Mouse (Mus musculus) MEL (cell line): ENCODE results near the gene Slc23a2. TPM values are rescaled to one million over a fixed set of nuclear protein-coding genes. Genes with fewer than 3 reads are reported as not detected.

Experiments used
- DNase-seq: peaks from one replicate; pipeline ENCODE4 v3.0.0; 2011; ENCODE audit warnings: low read depth, low spot score
- H3K27ac ChIP-seq: 2 replicates; pipeline ENCODE4 v1.5.1; 2012; ENCODE audit warnings: low read depth, mild to moderate bottlenecking, control low read depth, low read length, moderate library complexity; ENCODE audit not compliant: control insufficient read depth
- H3K27me3 ChIP-seq, 2 experiments: fragments of 150-350 bp in 1 of 2; sonication (generic) in 1 of 2; 2 replicates each; pipeline ENCODE4 v1.6.1; 2012; ENCODE audit warnings: low read length in 2 of 2, mild to moderate bottlenecking in 2 of 2, improper control_type of control experiment in 1 of 2, moderate library complexity in 1 of 2; ENCODE audit not compliant: insufficient read depth in 2 of 2, control insufficient read depth in 1 of 2
- H3K36me3 ChIP-seq, 2 experiments: 2 replicates each; pipeline ENCODE4 v1.6.1; 2012 to 2014; ENCODE audit warnings: low read length in 2 of 2, improper control_type of control experiment in 1 of 2, inconsistent platforms in 1 of 2, mild to moderate bottlenecking in 1 of 2; ENCODE audit not compliant: insufficient read depth in 2 of 2, control insufficient read depth in 1 of 2
- H3K4me1 ChIP-seq, 2 experiments: fragments of 150-350 bp in 1 of 2; sonication (generic) in 1 of 2; 2 replicates each; pipeline ENCODE4 v1.6.1; 2012; ENCODE audit warnings: low read length in 2 of 2, improper control_type of control experiment in 1 of 2, mild to moderate bottlenecking in 1 of 2; ENCODE audit not compliant: insufficient read depth in 2 of 2, control insufficient read depth in 1 of 2
- H3K4me3 ChIP-seq, 2 experiments: fragments of 150-350 bp in 1 of 2; sonication (generic) in 1 of 2; 2 replicates each; pipeline ENCODE4 v1.5.1; 2012; ENCODE audit warnings: low read depth in 2 of 2, low read length in 2 of 2, mild to moderate bottlenecking in 2 of 2, moderate library complexity in 2 of 2, control low read depth in 1 of 2, improper control_type of control experiment in 1 of 2; ENCODE audit not compliant: control insufficient read depth in 1 of 2, insufficient read depth in 1 of 2
- H3K79me2 ChIP-seq: 2 replicates; pipeline ENCODE4 v1.6.1; 2012; ENCODE audit warnings: mild to moderate bottlenecking, low read length, moderate library complexity; ENCODE audit not compliant: control insufficient read depth, poor library complexity, insufficient read depth
- H3K9ac ChIP-seq: 2 replicates; pipeline ENCODE4 v1.6.1; 2012; ENCODE audit warnings: low read depth, mild to moderate bottlenecking, control low read depth, low read length, moderate library complexity; ENCODE audit not compliant: control insufficient read depth, poor library complexity, severe bottlenecking
- H3K9me3 ChIP-seq: fragments of 150-350 bp; sonication (generic); replicated peaks from 2 replicates; pipeline ENCODE4 v1.6.1; 2012; ENCODE audit warnings: mild to moderate bottlenecking, low read length, improper control_type of control experiment, moderate library complexity; ENCODE audit not compliant: insufficient read depth
- BHLHE40 ChIP-seq: IDR thresholded peaks from 2 replicates; pipeline ENCODE4 v1.6.1; 2012; ENCODE audit warnings: low read depth, mild to moderate bottlenecking, inconsistent platforms, low read length, improper control_type of control experiment, borderline replicate concordance
- CHD1 ChIP-seq: IDR thresholded peaks from 2 replicates; pipeline ENCODE4 v1.6.1; 2012; ENCODE audit warnings: low read depth, mild to moderate bottlenecking, inconsistent platforms, low read length, improper control_type of control experiment
- CTCF ChIP-seq, 3 experiments: IDR thresholded peaks in 2 of 3; conservative IDR thresholded peaks in 1 of 3; 2 replicates each; pipeline ENCODE4 v1.5.1; 2011 to 2012; ENCODE audit warnings: low read length in 3 of 3, low read depth in 2 of 3, mild to moderate bottlenecking in 2 of 3, improper control_type of control experiment in 1 of 3, inconsistent platforms in 1 of 3, mixed read lengths in 1 of 3, moderate library complexity in 1 of 3; ENCODE audit not compliant: control insufficient read depth in 1 of 3, insufficient read depth in 1 of 3, poor library complexity in 1 of 3, severe bottlenecking in 1 of 3
- E2F4 ChIP-seq: IDR thresholded peaks from 2 replicates; pipeline ENCODE4 v1.6.1; 2011; ENCODE audit warnings: low read depth, low read length, improper control_type of control experiment, borderline replicate concordance
- EP300 ChIP-seq, 2 experiments: IDR thresholded peaks; 2 replicates each; pipeline ENCODE4 v1.6.1; 2011; ENCODE audit warnings: improper control_type of control experiment in 2 of 2, low read length in 2 of 2, low read depth in 1 of 2, mild to moderate bottlenecking in 1 of 2
- JUND ChIP-seq: IDR thresholded peaks from 2 replicates; pipeline ENCODE4 v1.6.1; 2011; ENCODE audit warnings: low read depth, mild to moderate bottlenecking, improper control_type of control experiment, low read length
- KAT2A ChIP-seq: conservative IDR thresholded peaks from 2 replicates; pipeline ENCODE4 v1.6.1; 2012; ENCODE audit warnings: low read depth, low read length, improper control_type of control experiment, inconsistent platforms
- MAFK ChIP-seq: IDR thresholded peaks from 2 replicates; pipeline ENCODE4 v1.6.1; 2011; ENCODE audit warnings: low read depth, mild to moderate bottlenecking, low read length, improper control_type of control experiment, borderline replicate concordance
- MAX ChIP-seq: IDR thresholded peaks from 2 replicates; pipeline ENCODE4 v1.6.1; 2011; ENCODE audit warnings: low read length, improper control_type of control experiment
- MAZ ChIP-seq: IDR thresholded peaks from 2 replicates; pipeline ENCODE4 v1.6.1; 2012; ENCODE audit warnings: low read depth, mild to moderate bottlenecking, inconsistent platforms, low read length, improper control_type of control experiment
- MYB ChIP-seq: IDR thresholded peaks from 2 replicates; pipeline ENCODE4 v1.6.1; 2011; ENCODE audit warnings: mild to moderate bottlenecking, low read depth, low read length, improper control_type of control experiment
- MYC ChIP-seq: IDR thresholded peaks from 2 replicates; pipeline ENCODE4 v1.6.1; 2011; ENCODE audit warnings: low read depth, mild to moderate bottlenecking, low read length, improper control_type of control experiment, moderate library complexity
- NELFE ChIP-seq: IDR thresholded peaks from 2 replicates; pipeline ENCODE4 v1.6.1; 2011; ENCODE audit warnings: low read depth, low read length, improper control_type of control experiment
- POLR2AphosphoS2 ChIP-seq: IDR thresholded peaks from 2 replicates; pipeline ENCODE4 v1.6.1; 2011; ENCODE audit warnings: low read length, improper control_type of control experiment
- RAD21 ChIP-seq: IDR thresholded peaks from 2 replicates; pipeline ENCODE4 v1.6.1; 2011; ENCODE audit warnings: mild to moderate bottlenecking, low read depth, low read length, improper control_type of control experiment
- RCOR1 ChIP-seq: IDR thresholded peaks from 2 replicates; pipeline ENCODE4 v1.6.1; 2012; ENCODE audit warnings: low read depth, mild to moderate bottlenecking, inconsistent platforms, low read length, improper control_type of control experiment
- SMC3 ChIP-seq: IDR thresholded peaks from 2 replicates; pipeline ENCODE4 v1.6.1; 2011; ENCODE audit warnings: low read depth, low read length, improper control_type of control experiment
- TBP ChIP-seq: IDR thresholded peaks from 2 replicates; pipeline ENCODE4 v1.8.0; 2011; ENCODE audit warnings: low read depth, low read length, improper control_type of control experiment
- TCF12 ChIP-seq: IDR thresholded peaks from 2 replicates; pipeline ENCODE4 v1.6.1; 2014; ENCODE audit warnings: low read depth, mild to moderate bottlenecking, inconsistent platforms, low read length, improper control_type of control experiment, moderate library complexity
- UBTF ChIP-seq: IDR thresholded peaks from 2 replicates; pipeline ENCODE4 v1.6.1; 2012; ENCODE audit warnings: low read depth, mild to moderate bottlenecking, inconsistent platforms, low read length, improper control_type of control experiment, moderate library complexity, borderline replicate concordance; ENCODE audit not compliant: insufficient read depth
- ZNF384 ChIP-seq: IDR thresholded peaks from 2 replicates; pipeline ENCODE4 v1.6.1; 2012; ENCODE audit warnings: low read depth, mild to moderate bottlenecking, inconsistent platforms, low read length, improper control_type of control experiment
- polyA plus RNA-seq, 2 experiments: library from polyadenylated mRNA; stranded (reverse) in 1 of 2; unstranded in 1 of 2; fragments of >175 nt in 1 of 2; fragments of >200 nt in 1 of 2; gene quantifications; 2 replicates each; pipeline versions ENCODE4 v1.2.1 to v1.2.4; 2012; ENCODE audit warnings: low replicate concordance in 2 of 2, low read depth in 1 of 2; ENCODE audit not compliant: insufficient read length in 2 of 2, insufficient read depth in 1 of 2, missing spikeins in 1 of 2
- total RNA-seq: library from RNA; depleted of rRNA; stranded (reverse); fragments of 300-350 nt; gene quantifications from 2 replicates; pipeline ENCODE4 v1.2.3, GENCODE M21; 2012

Slc23a2 gene
- total and polyA plus RNA-seq, 3 experiments, result 7.9 to 10.3 TPM; not detected in 1

GRCm38 (mm10) chr2:132019372-132019811 is 125.5 kb downstream of the Slc23a2 start:
- Histone ChIP-seq H3K27ac (no peak overlapping the region), H3K79me2 (no peaks in the 10 kb centered on the region)
- no peak for TF ChIP-seq MAFK
- no peak for TF ChIP-seq MAX
- TF ChIP-seq BHLHE40, result no peak
- no peak for TF ChIP-seq ZNF384
- TF ChIP-seq E2F4, result no peak
- TF ChIP-seq SMC3, result no peak
- no peak for TF ChIP-seq TBP
- TF ChIP-seq MYC, result no peak
- TF ChIP-seq RCOR1, result no peak
- TF ChIP-seq TCF12, result no peak
- TF ChIP-seq EP300 (IDR thresholded peaks at IDR 0.05; ENCODE audit: low read depth in 1 of 2, low read length in 2 of 2), result no peak
- TF ChIP-seq POLR2AphosphoS2, result no peak
- no peak for TF ChIP-seq CTCF (IDR thresholded peaks at IDR 0.05 in 2 of 3, conservative IDR thresholded peaks at IDR 0.05 in 1 of 3; ENCODE audit: control insufficient read depth in 1 of 3, insufficient read depth in 1 of 3, low read depth in 2 of 3, low read length in 3 of 3, poor library complexity in 1 of 3, severe bottlenecking in 1 of 3)
- TF ChIP-seq, all 39 proteins: peak for 0
- peak; percentile 8 for DNase-seq
- Histone ChIP-seq H3K36me3 (no peaks in the 10 kb centered on the region), H3K9ac (no peak overlapping the region), H3K4me3 (no peak overlapping the region), H3K27me3 (no peaks in the 10 kb centered on the region), H3K9me3 (no peaks in the 10 kb centered on the region), H3K4me1 (peaks cover 0 to 9% of the 10 kb centered on the region in 2 experiments; a peak in 2 of 4 replicates)

GRCm38 (mm10) chr2:132018156-132018555 is 126.8 kb downstream of the Slc23a2 start:
- H3K36me3 ChIP-seq, result no peaks in the 10 kb centered on the region
- no peaks in the 10 kb centered on the region for H3K79me2 ChIP-seq
- no peak for DNase-seq
- H3K4me1 ChIP-seq, result peaks cover 0 to 9% of the 10 kb centered on the region in 2 experiments; a peak in 2 of 4 replicates
- H3K27ac ChIP-seq, result no peak overlapping the region
- H3K27me3 ChIP-seq, result no peaks in the 10 kb centered on the region
- H3K9ac ChIP-seq, result no peak overlapping the region
- no peak overlapping the region for H3K4me3 ChIP-seq
- no peaks in the 10 kb centered on the region for H3K9me3 ChIP-seq
- TF ChIP-seq JUND (no peak), MYB (no peak), MAZ (no peak), MAFK (no peak), SMC3 (no peak), NELFE (no peak), KAT2A (no peak), CHD1 (no peak), RAD21 (no peak), E2F4 (no peak), RCOR1 (no peak), UBTF (no peak)
